Mouse (Mus musculus): Measurements from ENCODE around the gene Hs2st1.

DNA sequence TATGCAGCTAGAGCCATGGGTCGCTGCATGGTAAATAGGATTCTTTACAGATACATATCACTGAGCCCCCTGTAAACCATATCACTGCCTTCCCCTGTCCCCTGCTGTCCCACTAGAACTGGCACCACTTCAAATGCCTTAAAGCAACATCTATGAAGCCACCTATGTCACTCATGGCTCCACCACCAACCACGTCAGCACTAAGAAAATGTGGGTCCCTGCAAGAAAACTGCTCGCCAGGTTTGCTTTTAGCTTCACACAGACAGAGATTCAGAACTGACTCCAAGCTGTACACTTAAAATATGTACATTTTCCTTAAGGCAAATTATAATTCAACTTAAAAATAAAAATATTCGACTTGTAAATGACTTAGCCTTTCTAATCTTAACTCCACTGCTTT lies 34.9 kb downstream of the Hs2st1 start:
- TF ChIP-seq CTCF (IDR thresholded peaks at IDR 0.05; ENCODE audit: insufficient read depth, low read depth, low read length) (no peak), POLR2A (IDR thresholded peaks at IDR 0.05; ENCODE audit: insufficient read depth, low read depth, low read length) (no peak)

Data from olfactory bulb, adult 2 months (tissue).